Mouse (Mus musculus): ENCODE results near the gene Gm49361. TPM values are rescaled to one million over a fixed set of nuclear protein-coding genes. Genes with fewer than 3 reads are reported as not detected.
"Not testable (repeated sequence)": the region's sequence is repeated elsewhere in the genome, so short reads cannot be mapped to it uniquely, and the experiment has no call there.

Gm49361 gene
- total and polyA plus RNA-seq, 3 experiments = not detected

GRCm38 (mm10) chr14:57691316-57691715 lies 54.6 kb downstream of the Gm49361 start:
- H3K9me3 ChIP-seq (replicated peaks; ENCODE audit: low read length) = no peaks in the 10 kb centered on the region
- H3K4me1 ChIP-seq (ENCODE audit: control insufficient read depth in 1 of 2, insufficient read depth in 2 of 2) = no peaks in the 10 kb centered on the region
- no peak overlapping the region for H3K4me3 ChIP-seq (replicated peaks in 1 of 3; ENCODE audit: low read depth in 2 of 3, low read length in 2 of 3, poor library complexity in 1 of 3)
- H3K27me3 ChIP-seq (replicated peaks) = no peaks in the 10 kb centered on the region
- dilution Hi-C loops (cut with MboI; ENCODE audit: extremely low pct_ligation_motif_present, extremely low pct_unique_long_range_greater_than_20kb, low sequenced_read_pairs) (no loop called here), in situ Hi-C loops (cut with MboI; ENCODE audit: low pct_ligation_motif_present, low pct_unique_long_range_greater_than_20kb, low sequenced_read_pairs) (no loop called here)
- TF ChIP-seq ZKSCAN1 (IDR thresholded peaks at IDR 0.05; ENCODE audit: borderline replicate concordance, low read depth, low read length) (no peak), TCF12 (IDR thresholded peaks at IDR 0.05; ENCODE audit: low read depth, low read length) (no peak)
- H3K79me2 ChIP-seq (replicated peaks; ENCODE audit: control insufficient read depth, extremely low read depth, insufficient read depth, poor library complexity, severe bottlenecking) = no peaks in the 10 kb centered on the region
- no peak overlapping the region for H3K4me2 ChIP-seq (ENCODE audit: insufficient read depth, low read depth, poor library complexity, severe bottlenecking)
- no peak for DNase-seq (ENCODE audit: extremely low read depth)
- H3K27ac ChIP-seq (ENCODE audit: insufficient read depth, low read depth) = no peak overlapping the region
- H3K9ac ChIP-seq (ENCODE audit: insufficient read depth, low read depth) = no peak overlapping the region
- no peaks in the 10 kb centered on the region for H3K36me3 ChIP-seq (replicated peaks in 1 of 2; ENCODE audit: control insufficient read depth in 1 of 2, insufficient read depth in 1 of 2, low read length in 1 of 2)

DNA sequence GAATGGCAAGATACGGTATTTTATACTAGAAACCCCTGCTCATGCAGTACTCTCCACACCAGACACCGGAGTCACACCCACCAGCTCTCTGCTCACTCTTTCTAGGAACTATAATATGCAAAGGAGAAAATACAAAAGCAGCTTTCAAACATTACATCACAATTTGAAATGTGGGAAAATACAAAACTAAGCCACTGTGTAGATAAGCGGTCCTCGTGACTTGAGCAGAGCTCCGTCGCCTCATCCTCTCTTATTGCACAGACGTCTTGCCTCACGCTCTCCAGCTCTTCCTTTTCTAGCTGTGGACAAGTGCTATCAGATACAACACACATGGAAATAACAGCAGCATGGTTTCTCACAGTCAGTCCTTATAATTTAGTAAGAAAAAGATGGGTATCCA lies 55.2 kb downstream of the Gm49361 start:
- Histone ChIP-seq H3K9ac (ENCODE audit: insufficient read depth, low read depth) (no peak overlapping the region), H3K9me3 (replicated peaks; ENCODE audit: low read length) (no peaks in the 10 kb centered on the region), H3K27ac (ENCODE audit: insufficient read depth, low read depth) (no peak overlapping the region), H3K79me2 (replicated peaks; ENCODE audit: control insufficient read depth, extremely low read depth, insufficient read depth, poor library complexity, severe bottlenecking) (no peaks in the 10 kb centered on the region), H3K4me1 (ENCODE audit: control insufficient read depth in 1 of 2, insufficient read depth in 2 of 2) (peaks cover 0 to 4% of the 10 kb centered on the region in 2 experiments; a peak in 1 of 4 replicates), H3K4me3 (replicated peaks in 1 of 3; ENCODE audit: low read depth in 2 of 3, low read length in 2 of 3, poor library complexity in 1 of 3) (no peak overlapping the region), H3K27me3 (replicated peaks) (no peaks in the 10 kb centered on the region), H3K36me3 (replicated peaks in 1 of 2; ENCODE audit: control insufficient read depth in 1 of 2, insufficient read depth in 1 of 2, low read length in 1 of 2) (no peaks in the 10 kb centered on the region), H3K4me2 (ENCODE audit: insufficient read depth, low read depth, poor library complexity, severe bottlenecking) (no peak overlapping the region)
- no peak for TF ChIP-seq ZKSCAN1 (IDR thresholded peaks at IDR 0.05; ENCODE audit: borderline replicate concordance, low read depth, low read length)
- TF ChIP-seq ZC3H11A (IDR thresholded peaks at IDR 0.05; ENCODE audit: low read depth, low read length) = no peak
- no peak for TF ChIP-seq NRF1 (IDR thresholded peaks at IDR 0.05; ENCODE audit: low read depth, low read length)
- no peak for TF ChIP-seq USF1 (IDR thresholded peaks at IDR 0.05; ENCODE audit: low read depth, low read length)
- TF ChIP-seq TCF12 (IDR thresholded peaks at IDR 0.05; ENCODE audit: low read depth, low read length) = no peak
- no peak for TF ChIP-seq BHLHE40 (IDR thresholded peaks at IDR 0.05; ENCODE audit: low read depth, low read length)
- no peak for TF ChIP-seq SIN3A (IDR thresholded peaks at IDR 0.05; ENCODE audit: low read length)
- TF ChIP-seq NELFE (IDR thresholded peaks at IDR 0.05; ENCODE audit: low read depth, low read length) = no peak
- TF ChIP-seq RAD21 (IDR thresholded peaks at IDR 0.05; ENCODE audit: low read depth, low read length) = no peak
- TF ChIP-seq ZNF384 (IDR thresholded peaks at IDR 0.05; ENCODE audit: low read depth, low read length) = no peak
- TF ChIP-seq CTCF (conservative IDR thresholded peaks at IDR 0.05 in 1 of 2, IDR thresholded peaks at IDR 0.05 in 1 of 2; ENCODE audit: low read depth in 2 of 2, low read length in 2 of 2) = no peak
- no peak for TF ChIP-seq E2F4 (IDR thresholded peaks at IDR 0.05; ENCODE audit: insufficient replicate concordance, low read depth, low read length)
- no peak for TF ChIP-seq MAZ (IDR thresholded peaks at IDR 0.05; ENCODE audit: low read depth, low read length)
- no peak for TF ChIP-seq POLR2AphosphoS2 (IDR thresholded peaks at IDR 0.05; ENCODE audit: low read depth, low read length)
- in situ Hi-C loops (cut with MboI; ENCODE audit: low pct_ligation_motif_present, low pct_unique_long_range_greater_than_20kb, low sequenced_read_pairs) (no loop called here), dilution Hi-C loops (cut with MboI; ENCODE audit: extremely low pct_ligation_motif_present, extremely low pct_unique_long_range_greater_than_20kb, low sequenced_read_pairs) (no loop called here)
- no peak for DNase-seq (ENCODE audit: extremely low read depth)

DNA sequence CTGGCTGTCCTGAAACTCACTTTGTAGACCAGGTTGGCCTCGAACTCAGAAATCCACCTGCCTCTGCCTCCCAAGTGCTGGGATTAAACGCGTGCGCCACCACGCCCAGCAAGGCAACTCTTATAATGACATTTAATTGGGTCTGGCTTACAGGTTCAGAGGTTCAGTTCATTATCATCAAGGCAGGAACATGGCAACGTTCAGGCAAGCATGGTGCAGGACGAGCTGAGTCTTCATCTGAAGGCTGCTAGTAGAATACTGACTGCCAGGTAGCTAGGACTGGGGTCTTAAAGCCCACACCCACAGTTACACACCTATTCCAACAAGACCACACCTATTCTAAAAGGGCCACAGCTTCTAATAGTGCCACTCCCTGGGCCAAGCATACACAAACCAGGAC lies 57.8 kb downstream of the Gm49361 start:
- H3K9me3 ChIP-seq (replicated peaks; ENCODE audit: low read length); dilution Hi-C loops (cut with MboI; ENCODE audit: extremely low pct_ligation_motif_present, extremely low pct_unique_long_range_greater_than_20kb, low sequenced_read_pairs); H3K4me1 ChIP-seq (ENCODE audit: control insufficient read depth in 1 of 2, insufficient read depth in 2 of 2); in situ Hi-C loops (cut with MboI; ENCODE audit: low pct_ligation_motif_present, low pct_unique_long_range_greater_than_20kb, low sequenced_read_pairs); H3K9ac ChIP-seq (ENCODE audit: insufficient read depth, low read depth); H3K36me3 ChIP-seq (replicated peaks in 1 of 2; ENCODE audit: control insufficient read depth in 1 of 2, insufficient read depth in 1 of 2, low read length in 1 of 2); H3K79me2 ChIP-seq (replicated peaks; ENCODE audit: control insufficient read depth, extremely low read depth, insufficient read depth, poor library complexity, severe bottlenecking); H3K27ac ChIP-seq (ENCODE audit: insufficient read depth, low read depth); H3K4me3 ChIP-seq (replicated peaks in 1 of 3; ENCODE audit: low read depth in 2 of 3, low read length in 2 of 3, poor library complexity in 1 of 3); DNase-seq (ENCODE audit: extremely low read depth); H3K27me3 ChIP-seq (replicated peaks); H3K4me2 ChIP-seq (ENCODE audit: insufficient read depth, low read depth, poor library complexity, severe bottlenecking): not testable (repeated sequence)
